Mouse (Mus musculus): ENCODE results near the gene Opn1sw.
A peak's percentile ranks its signal among the peaks of the same experiment; 100 is the strongest.

Opn1sw gene

DNA sequence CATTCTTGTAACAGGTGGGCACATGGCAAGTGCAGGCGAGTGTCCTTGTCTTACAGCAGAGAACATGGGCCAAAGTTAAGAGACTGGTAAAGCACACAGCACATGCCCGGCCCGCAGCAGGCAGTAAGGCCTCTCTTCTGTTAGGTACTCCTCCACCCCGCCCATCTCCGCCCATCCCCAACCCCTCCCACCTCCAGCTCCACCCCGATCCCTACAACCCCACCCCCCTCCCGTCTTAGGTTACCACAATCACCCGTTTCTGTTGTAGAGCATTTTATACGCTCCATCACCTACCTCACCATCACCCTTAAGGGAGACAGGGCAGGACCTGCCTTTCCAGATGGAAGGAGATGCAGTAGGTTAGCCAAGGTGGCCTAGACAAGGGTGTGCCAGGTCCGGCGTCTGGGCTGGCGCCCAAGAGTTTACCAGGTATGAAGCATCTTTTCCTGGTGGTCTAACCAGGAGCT lies at the start of gene Opn1sw:
Gene Opn1sw, minus strand, starts transcription at position 417 of the 467 bp plus-strand sequence.
- DNase-seq = no peak

GRCm38 (mm10) chr6:29436461-29436934 lies 48.2 kb upstream of the Opn1sw start:
- DNase-seq = peak in 1 of 2 experiments; percentile 4

GRCm38 (mm10) chr6:29435940-29436451 lies 47.7 kb upstream of the Opn1sw start:
- DNase-seq = peak in 1 of 2 experiments; percentile 3

DNA sequence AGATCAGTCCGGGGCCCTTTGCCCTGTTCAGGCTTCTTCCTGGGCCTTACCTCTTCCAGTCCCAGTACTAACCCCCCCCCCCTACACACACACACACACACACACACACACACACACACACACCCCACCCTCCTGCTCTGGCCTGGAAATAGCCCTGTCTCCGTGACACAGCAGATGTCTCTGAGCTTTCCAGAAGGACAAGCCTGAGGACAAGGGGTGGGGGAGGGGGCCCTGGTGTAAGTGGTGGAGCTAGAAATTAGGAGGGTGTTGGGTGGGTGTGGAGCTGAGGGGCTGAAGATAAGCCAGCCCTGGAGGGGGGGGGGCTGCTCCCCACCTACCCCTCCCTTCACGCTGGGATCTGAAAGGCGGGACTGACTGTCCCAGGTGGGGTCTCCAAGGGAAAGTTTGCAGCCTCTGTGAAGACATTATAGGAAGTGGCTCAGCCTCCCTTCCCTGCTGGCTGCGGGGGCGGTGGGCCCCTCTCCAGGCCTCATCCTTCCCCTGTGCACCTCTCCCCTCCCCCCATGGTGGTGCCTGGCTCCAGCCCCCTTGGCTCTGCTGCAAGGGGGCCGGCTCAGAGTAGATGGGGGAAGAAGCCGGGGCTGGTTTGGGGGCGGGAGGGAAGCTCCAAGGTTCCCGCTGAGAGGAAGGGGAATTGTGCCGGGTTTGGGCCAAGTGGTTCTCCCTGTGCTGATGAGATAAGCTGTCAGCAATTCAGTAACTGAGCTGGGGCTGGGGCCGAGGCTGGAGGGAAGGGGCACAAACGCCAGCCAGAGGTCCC lies 46.8 kb upstream of the Opn1sw start:
- peak in 1 of 2 experiments; percentile 1 for DNase-seq

DNA sequence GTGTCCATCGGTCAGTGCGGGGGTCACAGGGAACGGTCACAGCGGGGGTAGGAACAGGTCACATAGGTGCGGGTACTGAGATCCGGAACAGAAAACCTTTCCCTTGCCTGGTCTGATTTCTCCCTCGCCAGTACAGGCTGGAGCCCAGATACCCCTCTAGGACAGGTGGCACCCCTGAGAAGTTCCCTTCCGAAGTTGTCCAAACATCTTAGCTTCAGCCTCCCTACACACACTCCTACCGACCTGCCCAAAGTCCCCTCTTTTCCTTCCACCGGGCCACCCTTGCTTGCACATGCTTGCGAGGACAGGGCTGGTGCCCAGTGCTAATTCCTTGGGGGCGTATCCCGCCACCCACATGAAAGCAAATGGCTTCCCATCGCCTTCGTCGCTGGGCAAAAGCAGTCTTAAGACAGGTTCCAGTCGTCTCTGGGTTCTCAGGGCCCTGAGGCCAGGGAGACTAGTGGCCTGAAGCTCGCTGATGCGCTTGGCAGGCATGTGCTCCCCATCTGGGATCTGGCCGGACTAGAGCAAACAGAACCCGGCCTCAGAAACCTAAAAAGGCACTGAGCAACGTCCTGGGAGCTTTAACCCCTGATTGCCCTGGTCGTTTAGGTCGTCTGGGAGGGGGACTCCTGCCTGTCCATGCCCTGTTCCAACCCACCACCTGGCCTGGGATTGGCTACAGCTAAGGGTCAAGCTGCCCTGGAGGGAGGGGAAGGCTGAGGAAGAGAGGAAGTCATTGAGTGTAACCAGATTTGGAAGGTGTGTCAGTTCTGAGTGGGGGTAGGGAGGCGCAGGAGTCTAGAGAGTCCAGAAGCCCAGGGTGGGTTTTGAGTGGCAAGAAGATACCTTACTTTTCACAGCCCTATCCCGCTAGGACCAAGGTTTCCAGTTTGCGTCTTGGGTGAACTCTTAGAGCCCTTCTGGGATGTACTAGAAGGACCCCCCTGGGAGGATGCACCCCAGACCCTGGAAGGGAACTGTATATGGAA lies 45.8 kb upstream of the Opn1sw start:
- peak in 1 of 2 experiments; percentile 3 for DNase-seq

DNA sequence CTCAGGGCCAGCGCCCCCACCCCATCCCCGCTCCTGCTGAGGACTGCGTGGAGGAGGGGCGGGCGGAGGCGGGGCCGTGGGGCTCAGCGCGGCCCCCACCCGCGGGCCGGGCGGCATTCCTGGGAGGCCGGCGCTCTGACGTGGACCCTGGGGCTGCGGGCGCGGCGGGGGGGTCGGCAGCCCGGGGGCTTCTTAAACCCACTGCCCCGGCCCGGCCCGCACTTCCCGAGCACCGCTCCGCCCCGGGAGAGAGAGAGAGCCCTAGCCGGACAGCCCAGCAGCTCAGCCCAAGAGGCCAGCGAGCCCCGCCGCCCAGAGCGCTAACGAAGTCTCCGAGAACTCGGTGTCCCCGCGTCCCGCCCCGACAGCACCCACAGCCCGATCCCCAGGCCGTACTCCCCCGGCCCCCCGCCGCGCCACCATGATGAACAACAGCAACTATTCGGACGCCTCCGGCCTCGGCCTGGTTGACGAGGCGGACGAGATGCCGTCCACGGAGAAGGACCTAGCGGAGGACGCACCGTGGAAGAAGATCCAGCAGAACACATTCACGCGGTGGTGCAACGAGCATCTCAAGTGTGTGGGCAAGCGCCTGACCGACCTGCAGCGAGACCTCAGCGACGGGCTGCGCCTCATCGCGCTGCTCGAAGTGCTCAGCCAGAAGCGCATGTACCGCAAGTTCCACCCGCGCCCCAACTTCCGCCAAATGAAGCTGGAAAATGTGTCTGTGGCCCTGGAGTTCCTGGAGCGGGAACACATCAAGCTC lies 45.0 kb upstream of the Opn1sw start, which contains the start of gene Flnc:
Gene Flnc, plus strand, starts transcription at position 219 of the 766 bp plus-strand sequence.
- DNase-seq = peak in 1 of 2 experiments; percentile 4

DNA sequence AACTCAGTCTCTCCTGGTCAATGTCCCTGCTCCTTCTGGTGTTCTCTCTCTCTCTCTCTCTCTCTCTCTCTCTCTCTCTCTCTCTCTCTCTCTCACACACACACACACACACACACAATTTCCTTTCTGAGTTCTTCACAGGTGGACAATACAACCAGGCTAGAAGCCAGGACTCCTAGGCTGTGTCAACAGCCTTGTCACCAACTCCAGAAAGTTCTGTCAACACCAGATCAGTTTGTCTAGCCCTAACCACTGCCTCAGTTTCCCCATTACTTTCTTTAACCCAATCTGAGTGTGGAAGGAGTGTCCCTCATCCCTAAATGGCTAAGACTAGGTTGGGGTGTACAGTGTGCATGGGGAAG lies 44.4 kb upstream of the Opn1sw start:
- no peak for DNase-seq

GRCm38 (mm10) chr6:29432156-29432555 lies 43.9 kb upstream of the Opn1sw start:
- no peak for DNase-seq

- no peak for DNase-seq
These were observed 43.2 kb upstream of the Opn1sw start for GRCm38 (mm10) chr6:29431473-29431872.

DNA sequence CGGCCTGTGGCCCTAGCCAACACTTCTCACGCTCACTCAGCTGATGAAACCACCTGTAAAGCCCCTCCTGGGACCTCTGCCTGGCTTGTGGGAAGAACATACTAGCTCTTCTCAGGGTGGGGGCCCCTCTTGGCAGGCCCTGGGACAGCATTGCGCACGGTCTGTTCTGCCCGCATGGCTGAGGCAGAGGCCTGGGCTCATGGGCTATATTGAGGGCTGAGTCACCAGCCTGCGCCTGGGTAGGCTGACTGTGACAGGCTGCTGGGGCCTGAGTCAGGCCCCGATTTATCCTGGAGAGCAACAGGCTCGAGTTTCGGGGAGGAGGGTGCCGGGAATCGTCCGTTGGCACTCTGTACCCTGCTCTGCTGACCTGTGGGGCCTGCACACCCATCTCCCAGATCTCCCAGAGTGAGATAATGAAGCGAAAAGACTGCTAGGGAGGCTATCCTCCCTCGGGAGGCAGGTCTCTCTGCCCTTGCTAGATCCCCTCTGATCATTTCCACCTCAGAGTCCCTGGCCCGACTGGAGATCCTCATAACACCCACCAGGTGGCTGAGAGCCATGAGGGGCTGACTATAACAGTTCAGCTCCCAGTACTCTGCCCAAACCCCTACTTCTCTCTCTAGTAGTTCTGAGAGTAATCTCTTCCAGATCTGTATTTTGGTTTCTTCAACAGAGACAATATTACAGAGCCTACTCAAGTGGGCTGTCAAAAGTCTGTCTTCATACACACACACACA lies 42.6 kb upstream of the Opn1sw start:
- DNase-seq = no peak

GRCm38 (mm10) chr6:29428171-29428570 lies 39.9 kb upstream of the Opn1sw start:
- DNase-seq = no peak

- no peak for DNase-seq
These were observed 38.1 kb upstream of the Opn1sw start for GRCm38 (mm10) chr6:29426331-29426730.

- no peak for DNase-seq
These were observed 36.9 kb upstream of the Opn1sw start for GRCm38 (mm10) chr6:29425118-29425517.

- no peak for DNase-seq
These were observed 32.3 kb upstream of the Opn1sw start for GRCm38 (mm10) chr6:29420596-29420995.

GRCm38 (mm10) chr6:29415446-29415845 lies 27.2 kb upstream of the Opn1sw start:
- DNase-seq = no peak

- no peak for DNase-seq
These were observed 18.1 kb upstream of the Opn1sw start for GRCm38 (mm10) chr6:29406412-29406811.

DNA sequence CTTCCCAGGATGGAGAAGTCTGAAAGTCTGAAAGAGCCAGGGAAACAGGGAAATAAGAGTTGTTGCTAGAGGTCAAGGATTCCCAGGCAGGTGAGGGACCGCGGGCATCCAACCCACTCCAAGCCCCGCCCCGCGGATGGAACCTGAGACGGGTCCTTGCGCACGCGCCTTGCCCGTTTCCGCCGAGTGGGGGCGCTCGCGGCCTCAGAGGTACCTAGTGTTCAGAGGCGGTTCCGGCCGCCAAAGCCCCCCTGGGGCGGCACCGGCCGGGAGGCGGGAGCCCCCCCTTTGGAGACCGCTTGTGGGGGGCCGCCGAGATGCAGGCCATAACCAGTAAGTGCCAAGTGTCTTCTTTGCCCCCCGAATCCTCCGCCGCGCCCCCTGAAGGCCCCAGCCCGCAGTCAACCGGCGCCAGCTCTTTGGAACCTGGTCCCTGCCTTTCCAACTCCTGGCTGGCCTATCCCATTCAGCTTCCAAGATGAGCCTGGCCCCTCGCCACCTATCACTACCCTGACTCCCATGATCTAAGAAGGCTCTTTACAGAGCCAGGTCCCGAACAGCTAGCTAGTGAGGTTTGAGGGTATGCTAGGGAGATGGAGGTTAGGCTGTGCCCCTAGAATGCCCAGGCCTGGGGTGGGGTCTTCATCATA lies 14.6 kb upstream of the Opn1sw start:
- DNase-seq = no peak

DNA sequence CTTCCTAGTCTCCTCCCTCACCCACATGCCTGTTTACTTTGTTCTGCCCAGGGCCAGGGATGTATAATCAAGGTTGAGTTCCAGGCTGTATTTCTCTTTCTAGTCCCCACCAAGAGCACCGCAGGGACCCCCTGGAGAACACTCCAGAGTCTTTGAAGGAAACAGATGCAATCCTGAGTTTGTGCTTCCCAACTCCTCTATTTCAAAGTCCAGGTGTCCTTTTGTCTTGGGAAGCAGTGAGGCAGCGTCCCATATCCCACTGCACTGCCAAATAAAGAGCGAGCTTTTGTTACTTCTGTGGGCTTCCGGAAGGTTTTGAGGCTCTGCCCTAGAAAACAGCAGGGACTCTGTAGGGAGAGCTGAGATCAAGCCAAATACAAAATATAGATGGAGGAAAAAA lies 11.6 kb upstream of the Opn1sw start:
- DNase-seq = no peak

DNA sequence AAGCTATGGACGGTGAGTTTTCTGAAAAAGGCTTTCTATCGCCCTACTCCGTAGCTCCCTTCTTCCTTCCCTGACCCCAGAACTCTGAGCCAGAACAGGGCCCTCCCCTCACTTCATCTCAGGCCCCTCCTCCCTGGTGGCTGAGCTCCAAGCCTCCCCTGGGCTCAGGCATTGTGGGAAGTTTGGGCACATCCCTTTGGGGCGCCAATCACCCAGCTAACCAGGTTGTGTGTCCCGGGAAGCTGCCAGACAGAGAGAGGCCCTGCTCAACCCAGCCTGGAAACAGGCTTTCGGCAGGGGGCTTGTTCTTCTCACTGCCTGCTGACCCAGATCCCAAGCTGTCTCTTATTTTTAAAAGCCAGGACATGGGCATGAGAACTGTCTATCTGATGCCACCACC lies 9.3 kb upstream of the Opn1sw start:
- DNase-seq = no peak

DNA sequence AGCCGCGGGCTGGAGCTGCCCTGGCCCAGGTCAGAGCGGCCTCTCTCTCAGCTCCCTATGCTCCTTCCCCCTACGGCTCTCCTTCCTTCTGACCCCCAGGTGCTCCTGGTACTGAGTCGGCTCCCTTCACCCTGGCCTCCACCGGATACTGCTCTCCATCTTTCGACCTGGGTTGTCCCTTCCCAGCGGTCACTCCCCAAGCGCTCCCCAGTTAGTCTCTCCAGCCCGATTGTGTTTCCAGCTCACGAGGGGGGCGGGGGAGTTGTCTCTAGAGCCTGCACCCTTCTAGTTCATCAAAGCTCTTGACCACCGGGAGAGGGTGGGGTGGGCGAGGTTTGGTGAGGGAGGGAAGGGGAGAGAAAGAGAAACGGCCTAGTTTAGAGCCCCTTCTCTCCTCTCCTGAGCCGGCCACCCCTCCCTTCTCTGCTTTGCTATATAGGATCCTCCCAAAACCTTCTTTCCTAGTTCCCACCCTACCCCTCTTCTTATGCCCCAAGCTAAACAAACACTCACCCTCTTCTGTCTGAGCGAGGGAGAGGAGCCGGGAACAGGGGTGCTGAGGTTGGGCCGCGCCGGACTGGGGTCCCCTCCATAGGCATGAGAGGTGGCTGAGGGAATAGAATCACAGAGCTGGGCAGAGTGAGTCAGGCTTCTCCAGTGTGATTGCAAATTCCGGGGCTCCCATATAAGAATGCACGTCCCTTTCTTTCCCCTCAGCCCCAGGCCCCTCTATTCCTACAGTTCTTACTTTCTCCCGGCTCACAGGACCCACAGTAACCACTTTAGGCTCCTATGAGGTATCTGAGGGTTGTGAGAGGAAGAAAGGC lies 8.7 kb upstream of the Opn1sw start:
- no peak for DNase-seq
